Mouse (Mus musculus) G1E (cell line): ENCODE results near the gene Abat. TPM values are rescaled to one million over a fixed set of nuclear protein-coding genes. Genes with fewer than 3 reads are reported as not detected.

Experiments used
- ATAC-seq: 2 replicates; pipeline ENCODE4 v1.8.0; 2016; ENCODE audit warnings: mild to moderate bottlenecking; ENCODE audit not compliant: insufficient number of reproducible peaks, poor library complexity, low FRiP score, severe bottlenecking; ENCODE audit errors: extremely low read depth
- DNase-seq: peaks from one replicate; pipeline ENCODE4 v3.0.0; 2012; ENCODE audit warnings: low spot score
- H3K27me3 ChIP-seq: 2 replicates; pipeline ENCODE4 v1.6.1; 2012; ENCODE audit warnings: mild to moderate bottlenecking, low read length, inconsistent platforms; ENCODE audit not compliant: insufficient read depth
- H3K36me3 ChIP-seq: replicated peaks from 2 replicates; pipeline ENCODE3; 2012; ENCODE audit warnings: mild to moderate bottlenecking, inconsistent platforms
- H3K4me1 ChIP-seq: 2 replicates; pipeline ENCODE4 v1.6.1; 2012; ENCODE audit warnings: low read depth, low read length, inconsistent platforms, mixed read lengths; ENCODE audit not compliant: insufficient read depth
- H3K4me3 ChIP-seq: 2 replicates; pipeline ENCODE4 v1.5.1; 2012; ENCODE audit warnings: low read depth, mild to moderate bottlenecking, inconsistent platforms, low read length, moderate library complexity, mixed read lengths
- H3K9me3 ChIP-seq: replicated peaks from 2 replicates; pipeline ENCODE4 v1.6.1; 2012; ENCODE audit warnings: inconsistent platforms
- CTCF ChIP-seq: IDR thresholded peaks from 2 replicates; pipeline ENCODE4 v1.5.1; 2012; ENCODE audit warnings: low read depth, low read length, inconsistent platforms, mixed read lengths
- GATA1 ChIP-seq: IDR thresholded peaks from 2 replicates; pipeline ENCODE4 v1.6.1; 2012; ENCODE audit warnings: borderline replicate concordance, low read length, inconsistent platforms, mixed read lengths
- GATA2 ChIP-seq: IDR thresholded peaks from 2 replicates; pipeline ENCODE4 v1.6.1; 2012; ENCODE audit warnings: low read depth, low read length, inconsistent platforms, borderline replicate concordance
- POLR2AphosphoS5 ChIP-seq: IDR thresholded peaks from 2 replicates; pipeline ENCODE4 v1.6.1; 2012; ENCODE audit warnings: low read depth, low read length, inconsistent platforms; ENCODE audit not compliant: insufficient replicate concordance
- TAL1 ChIP-seq: conservative IDR thresholded peaks from 2 replicates; pipeline ENCODE4 v1.6.1; 2012; ENCODE audit warnings: low read depth, low read length, inconsistent platforms, mixed read lengths
- polyA plus RNA-seq: library from polyadenylated mRNA; stranded (reverse); fragments of >175 nt; gene quantifications from 2 replicates; pipeline ENCODE4 v1.2.3, GENCODE M21; 2012
- total RNA-seq, 2 experiments: library from RNA; stranded (forward) in 1 of 2; stranded (reverse) in 1 of 2; fragments of 200-1000 nt in 1 of 2; fragments of >200 nt in 1 of 2; fragmentation: Nextera tagmentation in 1 of 2; gene quantifications; 2 replicates each; pipeline ENCODE4 v1.2.3; 2014 to 2017

The Abat gene
- not detected in 2 replicates for total RNA-seq (2014; fragmentation: Nextera tagmentation)
- total RNA-seq (2017) = 0.11 and 0.12 TPM in 2 replicates
- not detected in 2 replicates for polyA plus RNA-seq

DNA sequence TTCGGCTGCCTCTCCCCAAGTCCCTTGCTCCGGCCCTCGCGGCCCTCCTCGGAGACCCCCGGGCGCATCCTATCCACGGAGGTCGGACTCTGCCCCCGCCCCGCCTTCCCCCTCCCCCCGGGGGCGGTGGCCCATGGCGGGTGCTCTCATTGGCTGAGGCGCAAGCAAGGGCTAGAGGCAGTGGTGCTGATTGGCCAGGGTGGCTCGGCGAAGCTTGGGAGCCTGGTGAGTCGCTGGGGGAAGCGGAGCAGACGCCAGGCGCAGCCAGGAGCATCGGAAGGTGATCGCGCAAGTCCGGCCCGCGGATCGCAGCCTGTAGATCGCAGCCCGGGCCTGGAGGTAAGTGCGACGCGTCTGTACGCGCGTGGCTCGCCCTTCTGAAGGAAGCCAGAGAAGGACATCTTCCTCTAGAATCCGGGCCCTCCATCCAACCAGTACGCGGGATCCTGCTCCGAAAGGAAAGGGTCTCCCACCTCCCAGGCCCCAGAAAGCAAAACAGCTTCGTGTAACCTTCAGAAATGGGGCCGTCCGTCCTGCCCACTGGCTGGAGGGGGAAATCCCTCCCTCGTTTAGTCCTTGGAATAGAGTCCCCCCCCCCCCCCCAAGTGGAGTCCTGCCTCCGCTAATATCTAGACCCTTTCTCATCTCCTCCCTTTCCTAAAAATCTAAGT lies at the start of gene Abat:
TSS of gene Abat (plus strand) at position 194 of the 671 bp plus-strand sequence.
- ATAC-seq (no peak), DNase-seq (no peak)
- Histone ChIP-seq H3K4me3 (no peak within 1 kb of the TSS), H3K36me3 (no peaks in the 10 kb centered on the region), H3K27me3 (peaks cover 3% of the 10 kb centered on the region), H3K4me1 (no peaks in the 10 kb centered on the region), H3K9me3 (no peaks in the 10 kb centered on the region)
- TF ChIP-seq GATA2 (no peak), TAL1 (no peak), CTCF (no peak), POLR2AphosphoS5 (no peak), GATA1 (no peak)

DNA sequence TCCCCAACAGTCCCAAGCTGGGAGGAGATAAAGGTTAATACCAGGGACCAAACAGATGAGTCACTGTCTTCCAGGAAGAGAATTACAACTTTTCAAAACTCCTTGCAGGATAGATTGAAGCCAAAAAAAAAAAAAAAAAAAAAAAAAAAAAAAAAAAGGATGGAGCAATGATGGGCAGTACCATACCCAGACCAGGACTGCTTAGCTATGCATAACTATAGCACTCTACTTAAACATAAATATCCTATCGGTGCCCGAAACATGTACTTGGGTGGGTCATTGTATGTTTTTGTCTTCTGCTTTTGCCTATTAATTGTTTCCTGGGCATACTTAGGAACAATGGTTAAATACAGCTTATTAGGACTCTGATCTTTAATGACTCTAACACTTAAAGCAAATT lies 43.1 kb upstream of the Abat start:
- no peak overlapping the region; the same call in 1 of the 2 replicates for H3K4me3 ChIP-seq
- no peak for ATAC-seq
- no peak for DNase-seq

DNA sequence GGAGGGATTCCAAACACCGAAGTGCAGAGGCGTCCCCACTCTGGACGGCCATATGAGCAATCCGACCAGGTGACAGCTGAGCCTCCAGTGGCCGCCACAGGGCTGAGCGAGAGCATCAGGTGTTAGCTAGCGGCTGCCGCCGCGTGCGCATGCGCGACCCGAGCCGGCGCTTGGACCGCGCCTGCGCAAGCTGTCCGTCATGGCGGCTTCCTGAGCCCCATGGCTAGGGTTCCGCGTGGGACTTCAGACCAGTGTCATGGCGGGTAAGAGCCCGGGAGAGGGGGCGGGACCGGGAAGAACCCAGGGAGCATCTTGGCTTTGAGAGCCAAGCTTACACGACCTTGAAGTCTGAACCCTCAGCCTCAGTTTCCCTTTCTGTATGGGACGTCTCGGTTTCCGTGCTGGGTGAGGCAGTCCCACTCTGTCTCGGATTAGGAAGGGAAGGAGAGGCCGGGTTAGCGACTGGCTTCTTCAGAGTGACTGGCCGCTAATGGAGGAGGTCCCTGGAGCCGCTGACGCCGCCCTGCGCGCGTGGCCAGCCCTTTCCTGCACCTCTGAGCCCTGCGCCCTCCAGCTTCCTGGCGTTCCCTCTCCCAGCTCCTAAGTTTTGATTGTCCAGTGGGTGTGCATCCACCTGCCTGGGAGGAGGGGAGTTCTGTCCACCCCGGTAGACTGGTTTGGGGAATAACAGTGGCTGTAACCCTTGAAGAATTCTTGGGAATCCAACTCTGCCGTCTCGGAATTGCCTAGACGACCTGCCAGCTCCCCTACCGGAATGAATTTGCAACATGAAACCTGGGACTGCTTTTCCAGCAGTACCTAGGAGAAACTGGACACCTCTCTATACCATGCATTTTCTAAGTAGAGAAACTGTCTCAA lies 42.4 kb upstream of the Abat start, which contains the start of gene Mettl22:
TSS of gene Mettl22 (plus strand) at position 186 of the 879 bp plus-strand sequence.
- ATAC-seq (peak; percentile 71), DNase-seq (peak; percentile 98)
- H3K36me3 ChIP-seq = peaks cover 28% of the 10 kb centered on the region
- peaks cover 18% of the 10 kb centered on the region for H3K4me1 ChIP-seq
- H3K27me3 ChIP-seq = 0 out of 2 replicates have a peak, but pooled peaks cover 3% of the 10 kb centered on the region
- TF ChIP-seq GATA1 = no peak
- TF ChIP-seq GATA2 = no peak
- no peak for TF ChIP-seq CTCF
- no peak for TF ChIP-seq POLR2AphosphoS5
- TF ChIP-seq TAL1 = no peak
- H3K4me3 ChIP-seq = peak within 1 kb of the TSS; percentile 86
- no peaks in the 10 kb centered on the region for H3K9me3 ChIP-seq

More for the DNA sequence above, 43.1 kb upstream of the Abat start:
- Histone ChIP-seq H3K27me3 (0 out of 2 replicates have a peak, but pooled peaks cover 3% of the 10 kb centered on the region), H3K36me3 (peaks cover 22% of the 10 kb centered on the region), H3K9me3 (no peaks in the 10 kb centered on the region), H3K4me1 (peaks cover 18% of the 10 kb centered on the region)
- no peak for TF ChIP-seq GATA2
- TF ChIP-seq POLR2AphosphoS5 = no peak
- no peak for TF ChIP-seq CTCF
- no peak for TF ChIP-seq TAL1
- no peak for TF ChIP-seq GATA1

- no peak for TF ChIP-seq GATA1
- no peak for TF ChIP-seq GATA2
- TF ChIP-seq POLR2AphosphoS5 = no peak
- no peaks in the 10 kb centered on the region for H3K27me3 ChIP-seq
- no peak overlapping the region; the same call in 1 of the 2 replicates for H3K4me3 ChIP-seq
- no peaks in the 10 kb centered on the region for H3K4me1 ChIP-seq
- peaks cover 94% of the 10 kb centered on the region for H3K36me3 ChIP-seq
- ATAC-seq (no peak), DNase-seq (no peak)
- H3K9me3 ChIP-seq = no peaks in the 10 kb centered on the region
Observed at GRCm38 (mm10) chr16:8487396-8488005, 25.7 kb upstream of the Abat start.

- H3K9me3 ChIP-seq = no peaks in the 10 kb centered on the region
- TF ChIP-seq TAL1 (no peak), POLR2AphosphoS5 (no peak), GATA1 (no peak), CTCF (no peak), GATA2 (no peak)
- peaks cover 3% of the 10 kb centered on the region; the same call in 1 of the 2 replicates for H3K4me1 ChIP-seq
- no peaks in the 10 kb centered on the region for H3K27me3 ChIP-seq
- DNase-seq (no peak), ATAC-seq (no peak)
- H3K4me3 ChIP-seq = no peak overlapping the region
- peaks cover 76% of the 10 kb centered on the region for H3K36me3 ChIP-seq
Observed at GRCm38 (mm10) chr16:8489340-8489739, 23.9 kb upstream of the Abat start.
